Mouse (Mus musculus) liver, embryonic 14.5 days (tissue): ENCODE data around the gene Rab3gap1. TPM values are rescaled to one million over a fixed set of nuclear protein-coding genes. Genes with fewer than 3 reads are reported as not detected.

ENCODE experiments used
- ATAC-seq: fragments of 200-750 bp; cut with Nextera tagmentation; 2 replicates; pipeline ENCODE4 v1.8.0; 2017; ENCODE audit warnings: moderate number of reproducible peaks, mild to moderate bottlenecking, moderate library complexity; ENCODE audit not compliant: insufficient read depth
- DNase-seq, 3 experiments: peaks; one replicate each; pipeline ENCODE4 v3.0.0-alpha.2; 2012 to 2013; ENCODE audit warnings: low read depth in 3 of 3, low spot score in 3 of 3
- H3K27ac ChIP-seq: fragments of 300-500 bp; sonication (generic); 2 replicates; pipeline ENCODE4 v1.5.1; 2014; ENCODE audit warnings: moderate library complexity, mild to moderate bottlenecking, control low read depth, inconsistent platforms
- H3K27me3 ChIP-seq: fragments of 300-500 bp; sonication (generic); 2 replicates; pipeline ENCODE4 v1.6.1; 2014; ENCODE audit warnings: mild to moderate bottlenecking, low read length, moderate library complexity; ENCODE audit not compliant: control insufficient read depth, insufficient read depth
- H3K36me3 ChIP-seq: fragments of 300-500 bp; sonication (generic); replicated peaks from 2 replicates; pipeline ENCODE4 v1.6.1; 2014; ENCODE audit warnings: low read depth; ENCODE audit not compliant: control insufficient read depth, insufficient read depth
- H3K4me1 ChIP-seq, 2 experiments: fragments of 200-500 bp in 1 of 2; fragments of 300-500 bp in 1 of 2; sonication (generic) in 1 of 2; replicated peaks; 2 replicates each; pipeline ENCODE4 v1.6.1; 2012 to 2014; ENCODE audit warnings: antibody characterized with exemption in 1 of 2, inconsistent platforms in 1 of 2, low read length in 1 of 2; ENCODE audit not compliant: control insufficient read depth in 2 of 2, insufficient read depth in 2 of 2
- H3K4me2 ChIP-seq: fragments of 300-500 bp; sonication (generic); 2 replicates; pipeline ENCODE4 v1.6.1; 2014; ENCODE audit warnings: low read depth, mild to moderate bottlenecking, control low read depth, moderate library complexity
- H3K4me3 ChIP-seq, 2 experiments: fragments of 200-500 bp in 1 of 2; fragments of 300-500 bp in 1 of 2; sonication (generic) in 1 of 2; 2 replicates each; pipeline ENCODE4 v1.5.1; 2012 to 2014; ENCODE audit warnings: low read depth in 2 of 2, low read length in 2 of 2, mild to moderate bottlenecking in 2 of 2, control low read depth in 1 of 2, inconsistent platforms in 1 of 2, moderate library complexity in 1 of 2; ENCODE audit not compliant: insufficient read depth in 1 of 2
- H3K9ac ChIP-seq: fragments of 300-500 bp; sonication (generic); replicated peaks from 2 replicates; pipeline ENCODE4 v1.6.1; 2014; ENCODE audit warnings: mild to moderate bottlenecking, control low read depth, moderate library complexity
- H3K9me3 ChIP-seq: fragments of 300-500 bp; sonication (generic); 2 replicates; pipeline ENCODE4 v1.6.1; 2016; ENCODE audit warnings: low read length, mixed read lengths; ENCODE audit not compliant: control insufficient read depth
- CTCF ChIP-seq: IDR thresholded peaks from 2 replicates; pipeline ENCODE4 v1.5.1; 2016; ENCODE audit warnings: antibody characterized with exemption, low read depth, control low read depth
- EP300 ChIP-seq: IDR thresholded peaks from 2 replicates; pipeline ENCODE4 v1.6.1; 2016; ENCODE audit warnings: antibody characterized with exemption, low read depth
- WGBS: fragments of 180-500 bp; shearing (Covaris S2); extraction: QIAGEN DNeasy Blood & Tissue Kit; methylation state at CpG from one replicate; pipeline ENCODE4 v1.1.7; 2014; ENCODE audit not compliant: insufficient replicate concordance; 5-methylcytosine and 5-hydroxymethylcytosine counted together
- polyA plus RNA-seq, 2 experiments: library from polyadenylated mRNA; depleted of rRNA in 1 of 2; stranded (reverse) in 1 of 2; unstranded in 1 of 2; fragments of >200 nt; fragmentation: Nextera tagmentation in 1 of 2; extraction: Ambion mirVana in 1 of 2; gene quantifications; 2 replicates each; pipeline versions ENCODE4 v1.2.1 to v1.2.3; 2012 to 2014

Rab3gap1 gene
- polyA plus RNA-seq (2012; rRNA removed), result 3.7 and 5.1 TPM in 2 replicates
- 8.2 TPM in 2 replicates for polyA plus RNA-seq (2014; fragmentation: Nextera tagmentation; extraction: Ambion mirVana)

GRCm38 (mm10) chr1:127868300-127869261 lies at the start of gene Rab3gap1:
Gene Rab3gap1 (plus strand): TSS chr1:127868773.
- peak within 1 kb of the TSS; percentile 70 for H3K9ac ChIP-seq
- no peaks in the 10 kb centered on the region for H3K9me3 ChIP-seq
- H3K36me3 ChIP-seq, result peaks cover 4% of the 10 kb centered on the region
- peak; percentile 77 to 81 (median 80) for DNase-seq
- WGBS, result 11% methylated on average over 47 of the region's 47 CpGs
- peak within 1 kb of the TSS; percentile 78 to 83 for H3K4me3 ChIP-seq
- ATAC-seq, result peak; percentile 99
- no peak for TF ChIP-seq EP300
- TF ChIP-seq CTCF, result no peak
- H3K4me2 ChIP-seq, result peak within 1 kb of the TSS; percentile 71
- peak within 1 kb of the TSS; percentile 31; the same call in 1 of the 2 replicates for H3K27ac ChIP-seq
- H3K27me3 ChIP-seq, result no peaks in the 10 kb centered on the region
- H3K4me1 ChIP-seq, result peaks cover 4 to 5% of the 10 kb centered on the region in 2 experiments; a peak in 2 of 4 replicates

GRCm38 (mm10) chr1:127827325-127827724 lies 41.2 kb upstream of the Rab3gap1 start:
- no peaks in the 10 kb centered on the region for H3K27me3 ChIP-seq
- TF ChIP-seq EP300 (no peak), CTCF (peak; percentile 55; the same call in 1 of the 2 replicates)
- H3K27ac ChIP-seq, result no peak overlapping the region
- H3K4me1 ChIP-seq, result no peaks in the 10 kb centered on the region
- H3K4me2 ChIP-seq, result no peak overlapping the region
- H3K36me3 ChIP-seq, result no peaks in the 10 kb centered on the region
- no peak overlapping the region for H3K4me3 ChIP-seq
- H3K9ac ChIP-seq, result no peak overlapping the region
- no peak for ATAC-seq
- peak; percentile 31 to 41 (median 37) for DNase-seq
- 17% methylated on average over 2 of the region's 2 CpGs for WGBS
- H3K9me3 ChIP-seq, result no peaks in the 10 kb centered on the region

GRCm38 (mm10) chr1:127830215-127830921 lies 38.2 kb upstream of the Rab3gap1 start:
- H3K4me2 ChIP-seq, result no peak overlapping the region
- peaks cover 0 to 4% of the 10 kb centered on the region in 2 experiments; a peak in 1 of 4 replicates for H3K4me1 ChIP-seq
- H3K9ac ChIP-seq, result no peak overlapping the region
- TF ChIP-seq CTCF (no peak), EP300 (no peak)
- no peak overlapping the region for H3K27ac ChIP-seq
- WGBS, result 40% methylated on average over 13 of the region's 13 CpGs
- no peaks in the 10 kb centered on the region for H3K27me3 ChIP-seq
- H3K4me3 ChIP-seq, result no peak overlapping the region
- H3K36me3 ChIP-seq, result no peaks in the 10 kb centered on the region
- H3K9me3 ChIP-seq, result no peaks in the 10 kb centered on the region
- DNase-seq, result no peak
- ATAC-seq, result no peak

- 14% methylated on average over 2 of the region's 2 CpGs for WGBS
- TF ChIP-seq EP300, result no peak
- no peak for TF ChIP-seq CTCF
Measured at GRCm38 (mm10) chr1:127833714-127834113, 34.9 kb upstream of the Rab3gap1 start.

More at GRCm38 (mm10) chr1:127833714-127834113, 34.9 kb upstream of the Rab3gap1 start:
- Histone ChIP-seq H3K4me2 (no peak overlapping the region), H3K27ac (no peak overlapping the region), H3K4me3 (no peak overlapping the region), H3K36me3 (no peaks in the 10 kb centered on the region), H3K4me1 (peaks cover 0 to 4% of the 10 kb centered on the region in 2 experiments; a peak in 1 of 4 replicates), H3K27me3 (no peaks in the 10 kb centered on the region), H3K9me3 (no peaks in the 10 kb centered on the region), H3K9ac (no peak overlapping the region)
- DNase-seq (no peak), ATAC-seq (peak; percentile 56; the same call in 1 of the 2 replicates)
